Mouse (Mus musculus): ENCODE measurements around the gene Faap100.

The Faap100 gene

DNA sequence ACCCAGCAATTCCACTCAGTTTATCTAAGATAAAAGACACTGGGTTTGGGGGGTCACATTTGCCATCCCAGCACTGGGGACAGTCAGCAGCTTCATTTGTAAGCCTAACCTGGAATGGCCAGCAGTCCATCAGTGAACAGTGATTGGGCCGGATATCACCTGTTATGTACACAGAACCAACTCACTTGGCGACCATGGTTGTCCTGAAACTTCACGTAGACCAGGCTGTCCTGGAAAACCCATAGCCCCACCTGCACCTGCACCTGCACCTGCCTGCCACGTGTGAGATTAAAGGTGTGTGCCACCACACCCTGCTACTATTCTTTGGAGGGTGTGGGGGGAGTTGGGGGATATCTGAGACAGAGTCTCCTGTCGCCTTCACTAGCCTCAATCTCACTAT is 59.3 kb downstream of the Faap100 start:
- no peak for DNase-seq (ENCODE audit: low read depth, low spot score)

Measured in retina, adult 2 months (tissue).